Mouse (Mus musculus) 416B (cell line): ENCODE data around the gene Fam69b.

Experiments used
- DNase-seq: peaks from one replicate; pipeline ENCODE4 v3.0.0; 2011; ENCODE audit warnings: low read depth

Fam69b gene

GRCm38 (mm10) chr2:26662509-26662882 lies 34.2 kb downstream of the Fam69b start:
- DNase-seq = no peak

DNA sequence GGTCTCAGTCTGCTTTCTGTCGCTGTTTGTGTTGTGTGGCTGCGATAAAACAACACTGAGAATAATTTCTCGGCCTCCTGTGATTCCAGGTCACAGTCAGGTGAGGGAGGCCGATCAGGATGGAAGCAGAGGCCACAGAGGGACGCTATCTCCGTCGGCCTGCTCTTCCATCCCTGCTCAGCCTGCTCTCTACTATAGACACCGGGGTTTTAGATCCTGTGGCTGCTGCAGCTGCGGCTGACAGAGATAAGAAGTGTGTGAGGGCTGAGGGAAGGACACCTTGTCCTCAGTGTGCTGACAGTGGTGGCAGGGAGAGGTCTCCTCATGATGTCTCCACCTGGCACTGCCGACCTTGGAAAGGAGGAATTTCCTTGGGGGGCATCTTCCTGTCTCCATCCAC lies 34.9 kb downstream of the Fam69b start:
- no peak for DNase-seq

DNA sequence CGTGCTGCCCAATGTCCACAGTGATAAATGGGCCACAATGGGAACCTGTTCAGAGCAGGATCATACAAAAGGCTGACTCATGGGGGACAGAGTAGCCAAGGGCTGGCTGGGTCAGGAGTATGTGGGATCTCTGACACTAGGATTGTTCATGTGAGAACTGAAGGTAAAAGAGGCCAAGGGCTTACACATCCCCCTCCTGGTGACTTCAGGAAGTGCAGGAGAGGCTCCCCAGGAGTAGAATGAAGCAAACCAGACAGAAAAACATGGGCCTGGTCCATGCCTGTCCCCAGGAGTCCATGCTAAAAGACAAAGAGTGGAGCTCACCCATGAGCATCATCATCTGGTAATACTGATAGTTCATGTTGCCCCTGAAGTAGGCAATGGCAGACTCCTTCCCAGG lies 35.3 kb downstream of the Fam69b start:
- peak; percentile 57 for DNase-seq

GRCm38 (mm10) chr2:26668746-26669145 lies 40.5 kb downstream of the Fam69b start:
- DNase-seq = peak; percentile 74

DNA sequence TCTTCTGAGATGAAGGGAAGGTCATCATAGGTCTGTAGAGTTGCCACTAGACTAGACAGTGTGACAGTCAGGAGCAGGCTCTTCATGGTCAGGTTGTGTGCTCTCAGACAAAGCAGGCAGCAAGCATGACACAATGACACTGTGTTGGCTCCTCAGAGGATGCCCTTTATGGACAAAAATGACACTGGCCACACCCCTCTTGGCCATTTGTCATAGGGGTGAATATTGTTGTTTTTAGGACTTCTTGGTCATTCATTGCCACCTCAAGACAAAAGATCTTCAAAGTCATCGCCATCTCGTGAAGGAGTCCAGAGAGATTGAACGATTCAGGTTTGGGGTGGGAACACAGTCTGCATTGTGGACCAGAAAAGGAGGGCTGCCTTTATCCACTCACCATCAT lies 42.9 kb downstream of the Fam69b start, which contains the start of gene Lcn4:
Lcn4 (minus strand) TSS at position 101 of the 400 bp plus-strand sequence.
- DNase-seq = no peak
